Mouse (Mus musculus) cerebellum, adult 8-10 months (tissue): ENCODE results near the gene Pex19.

Experiments used
- DNase-seq: peaks from one replicate; pipeline ENCODE4 v3.0.0; 2022

Gene Pex19

GRCm38 (mm10) chr1:172126376-172127347, at the start of gene Pex19:
Pex19 (plus strand) TSS chr1:172126755.
- DNase-seq = peak; percentile 66

- no peak for DNase-seq
Observed at GRCm38 (mm10) chr1:172077981-172078380, 48.6 kb upstream of the Pex19 start.

- peak; percentile 91 for DNase-seq
Observed at GRCm38 (mm10) chr1:172082101-172082898, 44.3 kb upstream of the Pex19 start, which contains the start of the genes Copa and Ncstn. Copa (plus strand) TSS chr1:172082529. Ncstn (minus strand) TSS chr1:172082795.

- no peak for DNase-seq
Observed at GRCm38 (mm10) chr1:172082899-172083445, 43.6 kb upstream of the Pex19 start.

- no peak for DNase-seq
Observed at GRCm38 (mm10) chr1:172093522-172093921, 33.0 kb upstream of the Pex19 start.

GRCm38 (mm10) chr1:172094295-172094694, 32.3 kb upstream of the Pex19 start:
- DNase-seq = no peak

GRCm38 (mm10) chr1:172095202-172095601, 31.4 kb upstream of the Pex19 start:
- no peak for DNase-seq

- DNase-seq = peak; percentile 22
Observed at GRCm38 (mm10) chr1:172099325-172100033, 27.1 kb upstream of the Pex19 start.

- no peak for DNase-seq
Observed at GRCm38 (mm10) chr1:172103619-172104018, 22.9 kb upstream of the Pex19 start.

GRCm38 (mm10) chr1:172105101-172105500, 21.5 kb upstream of the Pex19 start:
- no peak for DNase-seq

GRCm38 (mm10) chr1:172107777-172108477, 18.6 kb upstream of the Pex19 start:
- no peak for DNase-seq

- no peak for DNase-seq
Observed at GRCm38 (mm10) chr1:172116948-172117347, 9.6 kb upstream of the Pex19 start.

GRCm38 (mm10) chr1:172119100-172119499, 7.5 kb upstream of the Pex19 start:
- no peak for DNase-seq

- peak; percentile 35 for DNase-seq
Observed at GRCm38 (mm10) chr1:172119720-172120119, 6.8 kb upstream of the Pex19 start.

- no peak for DNase-seq
Observed at GRCm38 (mm10) chr1:172122671-172123070, 3.9 kb upstream of the Pex19 start.

- DNase-seq = no peak
Observed at GRCm38 (mm10) chr1:172124572-172124971, 2.0 kb upstream of the Pex19 start.

- no peak for DNase-seq
Observed at GRCm38 (mm10) chr1:172127487-172127886, 932 bp downstream of the Pex19 start.

GRCm38 (mm10) chr1:172128563-172128962, 2.0 kb downstream of the Pex19 start:
- DNase-seq = no peak

GRCm38 (mm10) chr1:172129108-172129507, 2.6 kb downstream of the Pex19 start:
- no peak for DNase-seq

GRCm38 (mm10) chr1:172129780-172130179, 3.2 kb downstream of the Pex19 start:
- no peak for DNase-seq

- no peak for DNase-seq
Observed at GRCm38 (mm10) chr1:172132319-172132718, 5.8 kb downstream of the Pex19 start.

GRCm38 (mm10) chr1:172133535-172133934, 7.0 kb downstream of the Pex19 start:
- DNase-seq = no peak
